Mouse (Mus musculus) frontal cortex, adult 2 months (tissue): ENCODE data around the gene Pom121. TPM values are rescaled to one million over a fixed set of nuclear protein-coding genes. Genes with fewer than 3 reads are reported as not detected.

Experiments used
- polyA plus RNA-seq: library from polyadenylated mRNA; depleted of rRNA; stranded (reverse); fragments of >200 nt; gene quantifications from 2 replicates; pipeline ENCODE4 v1.2.3, GENCODE M21; 2012; rRNA removed

Pom121 gene
- polyA plus RNA-seq, 1 experiment: 26.8 TPM

Other genes starting within 250 kb of the Pom121 start
- gene Tbl2, start 244.9 kb downstream of the Pom121 start, polyA plus RNA-seq: 9.5 and 10.7 TPM in 2 replicates
- gene Bcl7b, start 226.3 kb downstream of the Pom121 start, polyA plus RNA-seq: 42.2 TPM in 2 replicates
- 62.8 and 64.8 TPM in 2 replicates for gene Baz1b, start 207.3 kb downstream of the Pom121 start, polyA plus RNA-seq
- gene Fzd9, start 143.3 kb downstream of the Pom121 start, polyA plus RNA-seq: 5.4 and 5.5 TPM in 2 replicates
- gene Fkbp6, start 44.5 kb downstream of the Pom121 start, polyA plus RNA-seq: 0.16 and 0.17 TPM in 2 replicates
- gene Trim50, start 41.3 kb downstream of the Pom121 start, polyA plus RNA-seq: not detected in 2 replicates
- gene Nsun5, start 24.6 kb downstream of the Pom121 start, polyA plus RNA-seq: 34.8 and 37.7 TPM in 2 replicates
- 32.1 and 38.3 TPM in 2 replicates for gene Hip1, start 150.6 kb upstream of the Pom121 start, polyA plus RNA-seq
- not detected in 2 replicates for gene Ccl26, start 169.0 kb upstream of the Pom121 start, polyA plus RNA-seq
- gene Ccl24, start 178.5 kb upstream of the Pom121 start, polyA plus RNA-seq: 0.23 and 0.60 TPM in 2 replicates
- gene Rhbdd2, start 238.1 kb upstream of the Pom121 start, polyA plus RNA-seq: 79.5 and 80.0 TPM in 2 replicates